ENCODE assay signal across 33 mouse cellular contexts in the genomic region with DNA sequence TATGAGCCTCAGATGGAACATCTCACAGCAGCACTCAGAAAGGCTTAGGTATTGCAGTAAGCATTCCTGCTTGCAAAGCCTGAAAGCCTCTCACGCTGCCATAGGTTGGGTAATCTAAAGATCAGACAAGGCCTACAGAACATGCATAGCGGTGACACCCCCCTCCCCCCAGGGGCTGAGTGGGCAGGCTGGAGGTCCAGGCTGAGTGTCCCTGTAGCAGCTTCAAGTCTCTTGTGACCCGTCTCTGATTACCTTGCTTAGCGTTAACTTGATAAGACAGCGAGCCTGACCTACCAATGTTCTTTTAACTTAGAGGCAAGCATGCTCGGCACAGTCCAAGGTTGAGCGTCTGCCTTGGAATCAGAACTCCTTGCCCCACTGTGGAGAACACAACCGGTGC.
"Had no signal": no experiment of that assay in that cellular context is flagged by ENCODE, and none has a peak within 500 bp of the region (broad histone marks: within the 10 kb centered on the region; RNA-seq: fewer than 3 reads in every experiment).

No protein-coding gene starts in this region.

- H3K4me1 ChIP-seq: heart, embryonic 12.5 days; heart, embryonic 13.5 days; heart, embryonic 15.5 days; hindbrain, embryonic 10.5 days; hindbrain, embryonic 12.5 days; hindbrain, embryonic 13.5 days; hindbrain, embryonic 15.5 days; intestine, embryonic 15.5 days; kidney, embryonic 15.5 days had no signal

- DNase-seq: heart, adult 2 months; heart, postnatal 10 days; heart, postnatal 36 days; heart, postnatal 4 days; kidney, adult 11 months; kidney, adult 18-20 months; kidney, adult 2 months; kidney, adult 8-10 months; kidney, adult 9 months; kidney, postnatal 10 days; kidney, postnatal 14 days; kidney, postnatal 25 days; kidney, postnatal 36 days; kidney, postnatal 4 days; layer of hippocampus, adult 9-11 months; layer of hippocampus, postnatal 36 days had no signal

- H3K9me3 ChIP-seq: hindbrain, embryonic 13.5 days; hindbrain, embryonic 15.5 days; intestine, embryonic 15.5 days had no signal

- ATAC-seq: hindbrain, embryonic 16.5 days; hindbrain, postnatal 0 days; inflammation-experienced regulatory T-cells, adult 6 months; intestine, embryonic 15.5 days; intestine, embryonic 16.5 days; intestine, postnatal 0 days had no signal

- H3K36me3 ChIP-seq: heart, embryonic 12.5 days; heart, embryonic 13.5 days; heart, embryonic 15.5 days; hindbrain, embryonic 10.5 days; hindbrain, embryonic 12.5 days; hindbrain, embryonic 13.5 days; hindbrain, embryonic 15.5 days; intestine, embryonic 15.5 days; kidney, embryonic 15.5 days had no signal

- H3K27ac ChIP-seq: heart, adult 2 months; heart, embryonic 13.5 days; heart, embryonic 15.5 days; hindbrain, embryonic 10.5 days; hindbrain, embryonic 12.5 days; hindbrain, embryonic 13.5 days; hindbrain, embryonic 14.5 days; hindbrain, embryonic 15.5 days; hindbrain, postnatal 0 days; intestine, embryonic 15.5 days; kidney, embryonic 15.5 days; kidney, postnatal 0 days; layer of hippocampus, adult 2 months had no signal

- H3K27me3 ChIP-seq: heart, embryonic 12.5 days; heart, embryonic 13.5 days; heart, embryonic 15.5 days; hindbrain, embryonic 12.5 days; hindbrain, embryonic 13.5 days; hindbrain, embryonic 15.5 days; intestine, embryonic 15.5 days; kidney, embryonic 15.5 days had no signal

- H3K4me3 ChIP-seq: heart, adult 2 months; heart, embryonic 12.5 days; heart, embryonic 13.5 days; heart, embryonic 15.5 days; hindbrain, embryonic 10.5 days; hindbrain, embryonic 12.5 days; hindbrain, embryonic 13.5 days; hindbrain, embryonic 15.5 days; intestine, embryonic 15.5 days; kidney, embryonic 15.5 days; layer of hippocampus, adult 2 months had no signal
